Mouse (Mus musculus) cortical plate, adult 2 months (tissue): ENCODE data around the gene Olfr628.

Experiments
- CTCF ChIP-seq: fragments of 200-500 bp; IDR thresholded peaks from 2 replicates; pipeline ENCODE4 v1.5.1; 2011; ENCODE audit warnings: mild to moderate bottlenecking, control low read depth, low read length; ENCODE audit not compliant: insufficient read depth; ENCODE audit errors: extremely low read depth
- POLR2A ChIP-seq: fragments of 200-500 bp; IDR thresholded peaks from 2 replicates; pipeline ENCODE4 v1.6.1; 2011; ENCODE audit warnings: mild to moderate bottlenecking, low read length, control low read depth; ENCODE audit not compliant: insufficient read depth; ENCODE audit errors: extremely low read depth

DNA sequence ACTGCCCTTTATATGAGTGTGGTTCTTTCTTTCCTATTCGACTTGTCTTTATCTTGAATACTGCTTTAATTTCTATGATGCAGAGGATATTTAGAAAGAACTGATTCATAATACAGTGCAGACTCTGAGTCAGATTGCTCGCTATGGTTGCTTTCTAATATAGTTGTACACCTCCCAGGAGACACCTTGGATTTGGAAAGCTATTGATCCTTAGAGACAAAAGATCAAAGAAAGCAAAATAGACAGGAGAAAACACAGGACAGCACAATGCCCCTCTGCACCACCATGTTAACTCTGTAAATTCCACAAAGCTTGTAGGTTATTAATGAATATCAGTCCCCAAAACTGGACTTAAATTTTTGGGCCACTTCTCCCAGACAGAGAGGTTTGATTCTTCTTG lies 14.7 kb downstream of the Olfr628 start, which contains the start of gene Olfr629:
- no peak for TF ChIP-seq CTCF
- no peak for TF ChIP-seq POLR2A
